Mouse (Mus musculus) CH12.LX (cell line): ENCODE measurements at regions not wholly inside any gene's neighbourhood (a gene's known extent, or its start where the extent isn't known, plus 50 kb on each side); places are given as distances from the start of the nearest gene placed in this dataset.

Experiments
- DNase-seq: peaks from one replicate; pipeline ENCODE4 v3.0.0-alpha.2; 2013; ENCODE audit errors: extremely low read depth
- H3K27ac ChIP-seq: 2 replicates; pipeline ENCODE4 v1.5.1; 2012; ENCODE audit warnings: low read depth, mild to moderate bottlenecking, control low read depth, moderate library complexity; ENCODE audit not compliant: insufficient read depth
- H3K27me3 ChIP-seq: replicated peaks from 2 replicates; pipeline ENCODE3; 2012; ENCODE audit warnings: inconsistent platforms
- H3K36me3 ChIP-seq, 2 experiments: replicated peaks in 1 of 2; 2 replicates each; pipeline versions ENCODE3 to v1.6.1; 2012; ENCODE audit warnings: inconsistent platforms in 1 of 2, low read length in 1 of 2, mild to moderate bottlenecking in 1 of 2, mixed read lengths in 1 of 2, moderate library complexity in 1 of 2; ENCODE audit not compliant: control insufficient read depth in 1 of 2, insufficient read depth in 1 of 2
- H3K4me1 ChIP-seq, 2 experiments: 2 replicates each; pipeline ENCODE4 v1.6.1; 2012; ENCODE audit warnings: inconsistent platforms in 1 of 2, moderate library complexity in 1 of 2; ENCODE audit not compliant: insufficient read depth in 2 of 2, control insufficient read depth in 1 of 2
- H3K4me2 ChIP-seq: 2 replicates; pipeline ENCODE4 v1.6.1; 2012; ENCODE audit warnings: low read depth, mild to moderate bottlenecking, control low read depth; ENCODE audit not compliant: poor library complexity, insufficient read depth, severe bottlenecking
- H3K4me3 ChIP-seq, 3 experiments: fragments of 150-350 bp in 1 of 3; sonication (generic) in 1 of 3; replicated peaks in 1 of 3; 2 replicates each; pipeline versions ENCODE3 to v1.5.1; 2011 to 2012; ENCODE audit warnings: low read depth in 2 of 3, low read length in 2 of 3, mild to moderate bottlenecking in 2 of 3, moderate library complexity in 2 of 3, control low read depth in 1 of 3, improper control_type of control experiment in 1 of 3, inconsistent platforms in 1 of 3, mixed read lengths in 1 of 3; ENCODE audit not compliant: poor library complexity in 1 of 3
- H3K79me2 ChIP-seq: replicated peaks from 2 replicates; pipeline ENCODE4 v1.6.1; 2012; ENCODE audit warnings: mild to moderate bottlenecking, moderate library complexity; ENCODE audit not compliant: control insufficient read depth, poor library complexity, insufficient read depth, severe bottlenecking; ENCODE audit errors: extremely low read depth
- H3K9ac ChIP-seq: 2 replicates; pipeline ENCODE4 v1.6.1; 2012; ENCODE audit warnings: low read depth, mild to moderate bottlenecking, control low read depth, moderate library complexity; ENCODE audit not compliant: insufficient read depth
- H3K9me3 ChIP-seq: replicated peaks from 2 replicates; pipeline ENCODE3; 2012; ENCODE audit warnings: low read length, inconsistent platforms, mixed read lengths
- CTCF ChIP-seq, 2 experiments: IDR thresholded peaks in 1 of 2; conservative IDR thresholded peaks in 1 of 2; 2 replicates each; pipeline ENCODE4 v1.5.1; 2011 to 2012; ENCODE audit warnings: low read depth in 2 of 2, low read length in 2 of 2, improper control_type of control experiment in 1 of 2, inconsistent platforms in 1 of 2, mild to moderate bottlenecking in 1 of 2, moderate library complexity in 1 of 2
- E2F4 ChIP-seq: IDR thresholded peaks from 2 replicates; pipeline ENCODE4 v1.6.1; 2011; ENCODE audit warnings: low read depth, low read length, improper control_type of control experiment; ENCODE audit not compliant: insufficient replicate concordance
- ELF1 ChIP-seq: IDR thresholded peaks from 2 replicates; pipeline ENCODE4 v1.6.1; 2014; ENCODE audit warnings: low read depth, mild to moderate bottlenecking, inconsistent platforms, low read length, improper control_type of control experiment
- EP300 ChIP-seq: IDR thresholded peaks from 2 replicates; pipeline ENCODE4 v1.6.1; 2011; ENCODE audit warnings: low read length, improper control_type of control experiment
- GABPA ChIP-seq: IDR thresholded peaks from 2 replicates; pipeline ENCODE4 v1.6.1; 2012; ENCODE audit warnings: low read depth, low read length, improper control_type of control experiment, inconsistent platforms; ENCODE audit not compliant: insufficient replicate concordance
- JUN ChIP-seq: IDR thresholded peaks from 2 replicates; pipeline ENCODE4 v1.6.1; 2011; ENCODE audit warnings: low read depth, mild to moderate bottlenecking, low read length, improper control_type of control experiment, moderate library complexity; ENCODE audit not compliant: insufficient read depth
- JUND ChIP-seq: conservative IDR thresholded peaks from 2 replicates; pipeline ENCODE4 v1.6.1; 2011; ENCODE audit warnings: low read depth, low read length, improper control_type of control experiment
- KAT2A ChIP-seq: IDR thresholded peaks from 2 replicates; pipeline ENCODE4 v1.6.1; 2012; ENCODE audit warnings: low read length, improper control_type of control experiment, inconsistent platforms; ENCODE audit not compliant: insufficient replicate concordance
- MAFK ChIP-seq: IDR thresholded peaks from 2 replicates; pipeline ENCODE4 v1.6.1; 2011; ENCODE audit warnings: low read length, improper control_type of control experiment; ENCODE audit not compliant: insufficient replicate concordance
- MAZ ChIP-seq: IDR thresholded peaks from 2 replicates; pipeline ENCODE4 v1.6.1; 2012; ENCODE audit warnings: low read depth, mild to moderate bottlenecking, inconsistent platforms, low read length, improper control_type of control experiment, moderate library complexity
- MEF2A ChIP-seq: IDR thresholded peaks from 2 replicates; pipeline ENCODE4 v1.6.1; 2014; ENCODE audit warnings: low read depth, mild to moderate bottlenecking, inconsistent platforms, low read length, improper control_type of control experiment, borderline replicate concordance
- MXI1 ChIP-seq: IDR thresholded peaks from 2 replicates; pipeline ENCODE4 v1.6.1; 2011; ENCODE audit warnings: mild to moderate bottlenecking, low read depth, low read length, improper control_type of control experiment
- NELFE ChIP-seq: IDR thresholded peaks from 2 replicates; pipeline ENCODE4 v1.6.1; 2011; ENCODE audit warnings: low read depth, low read length, improper control_type of control experiment
- TCF12 ChIP-seq: IDR thresholded peaks from 2 replicates; pipeline ENCODE4 v1.6.1; 2014; ENCODE audit warnings: low read depth, mild to moderate bottlenecking, inconsistent platforms, low read length, improper control_type of control experiment
- ZKSCAN1 ChIP-seq: IDR thresholded peaks from 2 replicates; pipeline ENCODE4 v1.6.1; 2012; ENCODE audit warnings: low read depth, inconsistent platforms, low read length, improper control_type of control experiment, borderline replicate concordance
- ZMIZ1 ChIP-seq: IDR thresholded peaks from 2 replicates; pipeline ENCODE4 v1.6.1; 2012; ENCODE audit warnings: low read depth, mild to moderate bottlenecking, inconsistent platforms, low read length, improper control_type of control experiment
- ZNF384 ChIP-seq: IDR thresholded peaks from 2 replicates; pipeline ENCODE4 v1.6.1; 2012; ENCODE audit warnings: low read depth, low read length, improper control_type of control experiment, inconsistent platforms
- dilution Hi-C: fragments of 300-500 bp; cut with MboI; formaldehyde crosslinking; loops from 2 replicates; pipeline ENCODE4 v1.14.3; 2020; ENCODE audit warnings: low sequenced_read_pairs; ENCODE audit not compliant: extremely low pct_unique_long_range_greater_than_20kb, extremely low pct_ligation_motif_present
- in situ Hi-C: fragments of 300-500 bp; cut with MboI; formaldehyde crosslinking; loops from 3 replicates; pipeline ENCODE4 v1.14.3; 2019; ENCODE audit warnings: low sequenced_read_pairs, low pct_ligation_motif_present, low pct_unique_long_range_greater_than_20kb, mixed read lengths

GRCm38 (mm10) chr16:77279495-77279894 lies 266.0 kb downstream of the Usp25 start:
- Histone ChIP-seq H3K27ac (no peak overlapping the region), H3K27me3 (no peaks in the 10 kb centered on the region), H3K4me2 (no peak overlapping the region), H3K9ac (no peak overlapping the region), H3K36me3 (no peaks in the 10 kb centered on the region), H3K4me1 (no peaks in the 10 kb centered on the region), H3K9me3 (peaks cover 25% of the 10 kb centered on the region), H3K79me2 (no peaks in the 10 kb centered on the region), H3K4me3 (no peak overlapping the region)
- in situ Hi-C loops (no loop called here), dilution Hi-C loops (no loop called here)
- DNase-seq, result no peak
- TF ChIP-seq TCF12, result no peak

GRCm38 (mm10) chr16:77273306-77273705 lies 259.8 kb downstream of the Usp25 start:
- Histone ChIP-seq H3K4me3 (no peak overlapping the region), H3K79me2 (no peaks in the 10 kb centered on the region), H3K27ac (no peak overlapping the region), H3K4me1 (no peaks in the 10 kb centered on the region), H3K9ac (no peak overlapping the region), H3K4me2 (no peak overlapping the region), H3K9me3 (peaks cover 7% of the 10 kb centered on the region), H3K36me3 (no peaks in the 10 kb centered on the region), H3K27me3 (no peaks in the 10 kb centered on the region)
- in situ Hi-C loops (no loop called here), dilution Hi-C loops (no loop called here)
- no peak for DNase-seq
- TF ChIP-seq GABPA (no peak), MAFK (no peak), EP300 (no peak), E2F4 (no peak), JUN (no peak), MAZ (no peak), NELFE (no peak), ZMIZ1 (no peak), ELF1 (no peak), CTCF (conservative IDR thresholded peaks at IDR 0.05 in 1 of 2, IDR thresholded peaks at IDR 0.05 in 1 of 2; ENCODE audit: low read depth in 2 of 2, low read length in 2 of 2) (no peak), ZKSCAN1 (no peak), JUND (no peak), ZNF384 (no peak), KAT2A (no peak)

- dilution Hi-C loops (no loop called here), in situ Hi-C loops (no loop called here)
- Histone ChIP-seq H3K4me2 (no peak overlapping the region), H3K79me2 (no peaks in the 10 kb centered on the region), H3K36me3 (no peaks in the 10 kb centered on the region), H3K27ac (no peak overlapping the region), H3K9me3 (peaks cover 9% of the 10 kb centered on the region), H3K27me3 (no peaks in the 10 kb centered on the region), H3K4me3 (no peak overlapping the region), H3K4me1 (no peaks in the 10 kb centered on the region), H3K9ac (no peak overlapping the region)
- no peak for TF ChIP-seq MEF2A
- no peak for TF ChIP-seq MXI1
- no peak for DNase-seq
Observed at GRCm38 (mm10) chr16:77268926-77269325, 255.4 kb downstream of the Usp25 start.
